Mouse (Mus musculus) Patski (cell line): ENCODE measurements around the gene Tmc2. TPM values are rescaled to one million over a fixed set of nuclear protein-coding genes. Genes with fewer than 3 reads are reported as not detected.
A peak's percentile ranks its signal among the peaks of the same experiment; 100 is the strongest.

Source experiments
- ATAC-seq: fragments of 100-300 bp; one replicate; pipeline ENCODE4 v1.8.0; 2021
- CTCF ChIA-PET: fragments of 350-600 bp; sonication (Branson Sonifier 250); formaldehyde crosslinking; loops from one replicate; lab custom pipeline; 2022; ENCODE audit warnings: inconsistent platforms; lab: Charles Lee
- POLR2A ChIA-PET: fragments of 350-600 bp; sonication (Branson Sonifier 250); formaldehyde crosslinking; loops from one replicate; lab custom pipeline; 2022; ENCODE audit warnings: antibody characterized with exemption, inconsistent platforms; lab: Charles Lee
- DNase-seq: peaks from one replicate; pipeline ENCODE4 v3.0.0-alpha.2; 2011; ENCODE audit warnings: low read depth, low spot score
- H3K27me3 ChIP-seq: fragments of 371-371 bp; one replicate; pipeline ENCODE4 v1.5.1; 2021
- CTCF ChIP-seq: fragments of 100-300 bp; IDR thresholded peaks from one replicate; pipeline ENCODE4 v1.5.1; 2021
- in situ Hi-C: fragments of 300-500 bp; cut with MboI; formaldehyde crosslinking; loops from 3 replicates; pipeline ENCODE4 v1.11.1; 2018; ENCODE audit warnings: low pct_unique_long_range_greater_than_20kb, mixed read lengths
- polyA plus RNA-seq: library from polyadenylated mRNA; unstranded; gene quantifications from one replicate; pipeline ENCODE4 v1.2.3, GENCODE M21; 2021

The Tmc2 gene
- polyA plus RNA-seq, 1 experiment from 2014 or later = not detected

DNA sequence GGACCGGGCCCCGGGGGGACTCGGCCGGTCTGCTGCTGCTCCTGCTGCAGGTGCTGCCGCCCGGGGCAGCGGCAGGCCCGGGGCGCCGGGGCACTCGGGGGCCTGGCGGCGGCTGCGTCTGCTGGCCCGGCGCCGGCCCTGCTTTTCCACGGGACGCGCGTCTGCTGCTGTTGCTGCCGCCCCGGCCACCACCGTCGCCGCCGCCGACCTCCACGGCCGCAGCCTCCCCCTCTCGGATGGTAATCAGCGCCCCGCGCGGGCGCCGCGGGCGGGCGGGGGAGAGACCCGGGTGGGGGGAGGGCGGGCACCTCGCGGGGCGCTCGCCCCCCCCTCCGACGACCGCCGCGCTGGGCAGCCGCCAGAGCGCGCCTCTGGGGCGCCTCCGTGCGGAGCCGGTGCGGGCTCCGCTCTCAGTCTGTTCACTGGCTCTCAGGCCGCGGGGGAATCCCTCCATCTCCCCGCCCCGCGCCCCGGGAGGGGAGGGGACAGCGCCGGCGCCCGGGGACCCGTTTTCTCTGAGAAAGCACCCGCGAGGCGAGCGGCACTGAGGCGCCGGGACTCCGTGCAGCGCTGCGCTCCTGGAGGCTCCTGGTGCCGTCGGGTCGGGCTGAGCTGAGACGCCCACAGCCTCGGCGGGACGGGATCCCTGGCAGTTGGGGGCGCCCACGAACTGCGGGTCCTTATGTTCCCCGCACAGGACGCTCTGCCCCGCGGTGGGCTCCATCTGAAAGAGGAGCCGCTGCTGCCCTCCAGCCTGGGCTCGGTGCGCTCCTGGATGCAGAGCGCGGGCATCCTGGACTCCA lies 100.5 kb downstream of the Tmc2 start:
- in situ Hi-C loops = no loop called here
- CTCF ChIA-PET = interaction anchor here (1.3 kb wide), 1 partner anchor 116 kb away, joined by 4 read pairs; no protein-coding TSS in a partner anchor
- DNase-seq = no peak
- peak; percentile 20 for ATAC-seq
- peak; percentile 81 for TF ChIP-seq CTCF
- POLR2A ChIA-PET = no interaction called here
- H3K27me3 ChIP-seq = no peaks in the 10 kb centered on the region

GRCm38 (mm10) chr2:130296134-130296745 lies 101.2 kb downstream of the Tmc2 start:
- ATAC-seq = peak; percentile 19
- DNase-seq = no peak

DNA sequence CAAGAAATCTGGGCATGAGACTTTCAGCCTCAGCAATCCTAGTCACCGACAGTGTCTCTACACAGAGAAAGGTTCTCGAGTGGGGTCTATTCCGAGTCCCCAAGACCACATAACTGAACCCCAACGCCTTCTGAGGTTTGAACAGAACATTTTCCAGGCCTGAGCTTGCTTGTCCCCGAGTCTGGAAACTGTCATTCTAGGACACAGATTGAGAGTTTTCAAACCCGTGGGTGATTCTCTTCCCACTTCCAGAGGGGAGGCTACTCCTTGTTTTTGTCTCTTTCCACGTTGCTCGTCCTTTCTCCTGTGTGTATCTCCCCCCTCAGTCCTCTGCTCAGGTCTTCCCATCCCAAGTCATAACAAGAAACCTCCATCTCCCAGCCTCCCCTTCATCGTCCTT lies 102.6 kb downstream of the Tmc2 start:
- no peak for DNase-seq
- POLR2A ChIA-PET = no interaction called here
- no peak for ATAC-seq
- no peak for TF ChIP-seq CTCF
- CTCF ChIA-PET = interaction anchor here (1.2 kb wide), 1 partner anchor 91 kb away, joined by 4 read pairs; no protein-coding TSS in a partner anchor
- in situ Hi-C loops = no loop called here
- no peaks in the 10 kb centered on the region for H3K27me3 ChIP-seq

More at GRCm38 (mm10) chr2:130296134-130296745, 101.2 kb downstream of the Tmc2 start:
- H3K27me3 ChIP-seq = no peaks in the 10 kb centered on the region
- no peak for TF ChIP-seq CTCF
- in situ Hi-C loops = no loop called here
- ChIA-PET CTCF (interaction anchor here (1.2 to 1.3 kb wide), 2 partner anchors 92 to 116 kb away, joined by 4 read pairs; no protein-coding TSS in a partner anchor), POLR2A (no interaction called here)

DNA sequence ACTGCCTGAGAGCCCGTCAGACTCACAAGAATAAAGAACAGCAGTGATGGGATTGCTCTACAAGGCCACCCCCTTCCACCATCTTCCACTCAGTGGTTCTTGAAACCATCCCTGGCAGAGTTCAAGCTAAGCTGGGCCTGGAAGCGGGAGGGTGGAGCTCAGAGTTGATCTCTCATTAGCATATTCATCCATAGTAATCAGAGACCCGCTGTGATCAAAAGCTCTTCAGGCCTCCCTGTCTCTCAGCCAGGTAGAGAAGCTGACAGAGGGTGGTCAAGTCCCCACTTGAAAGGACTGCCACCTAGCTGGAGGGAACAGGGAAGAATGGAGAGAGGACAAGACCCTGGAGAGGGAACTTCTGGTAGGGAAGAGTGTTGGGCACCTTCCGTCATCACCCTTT lies 108.0 kb downstream of the Tmc2 start:
- in situ Hi-C loops = no loop called here
- POLR2A ChIA-PET = no interaction called here
- CTCF ChIA-PET = no interaction called here
- ATAC-seq (no peak), DNase-seq (no peak)
- TF ChIP-seq CTCF = no peak
- no peaks in the 10 kb centered on the region for H3K27me3 ChIP-seq

Other genes starting within 250 kb of the Tmc2 start
- 0.01 TPM for gene Tgm3, start 182.8 kb upstream of the Tmc2 start, polyA plus RNA-seq
- gene Tgm6, start 82.8 kb upstream of the Tmc2 start, polyA plus RNA-seq = not detected
- 283 TPM for gene Snrpb, start 15.8 kb upstream of the Tmc2 start, polyA plus RNA-seq
- gene Nop56, start 79.2 kb downstream of the Tmc2 start, polyA plus RNA-seq = 139 TPM
- 267 TPM for gene Idh3b, start 89.4 kb downstream of the Tmc2 start, polyA plus RNA-seq
- gene Ebf4, start 100.0 kb downstream of the Tmc2 start, polyA plus RNA-seq = 18.9 TPM
- 0.82 TPM for gene Cpxm1, start 202.4 kb downstream of the Tmc2 start, polyA plus RNA-seq
- 0.06 TPM for gene Gm28372, start 210.0 kb downstream of the Tmc2 start, polyA plus RNA-seq
- gene 1700020A23Rik, start 210.1 kb downstream of the Tmc2 start, polyA plus RNA-seq = not detected
- gene Tmem239, start 211.3 kb downstream of the Tmc2 start, polyA plus RNA-seq = not detected
- 67.1 TPM for gene Vps16, start 229.1 kb downstream of the Tmc2 start, polyA plus RNA-seq
- gene Pced1a, start 229.5 kb downstream of the Tmc2 start, polyA plus RNA-seq = 29.9 TPM